In genomic region chr2:154613118-154614115, GRCm38 (mm10) we compare ENCODE assay signal across 8 mouse cellular contexts. TPM values are rescaled to one million over a fixed set of nuclear protein-coding genes. Genes with fewer than 3 reads are reported as not detected.
DNase-seq lines count a peak whose midpoint lies in the region; ATAC-seq lines count a peak whose summit lies in the region.

Gene Zfp341 (plus strand): TSS chr2:154613297.
Gene 4930519P11Rik (minus strand): TSS chr2:154613437.

- intact Hi-C loops in gastrocnemius, postnatal 14 days (cut with DNase I; ENCODE audit: low total_unique reads), result loop anchor here (5.0 kb wide), 1 partner anchor 61 kb away; the partner anchor contains the start of gene Actl10
- intact Hi-C loops in left cerebral cortex, postnatal 14 days (cut with DNase I), result loop anchor here (2.0 to 5.0 kb wide), 2 partner anchors 56 to 197 kb away; partner anchors contain the start of gene Necab3

- peak; percentile 86 to 87 for DNase-seq in adrenal gland, adult 18-20 months (ENCODE audit: low spot score in 2 of 2)
- peak; percentile 93 for DNase-seq in embryo, embryonic 10.5 days (ENCODE audit: low spot score)
- DNase-seq in gastrocnemius, postnatal 14 days, result peak; percentile 92
- DNase-seq in left cerebral cortex, postnatal 14 days (ENCODE audit: low spot score in 2 of 2), result peak; percentile 89 to 90
- peak; percentile 89 for DNase-seq in right cerebral cortex, postnatal 14 days
- peak; percentile 81 for DNase-seq in urinary bladder, postnatal 25 days (ENCODE audit: low spot score)

- peak; percentile 75 for ATAC-seq in inflammation-experienced regulatory T-cells, adult 6 months
- peak; percentile 69 for ATAC-seq in megakaryocyte-erythroid progenitor cell, adult 5-6 weeks (replicated peaks; ENCODE audit: low FRiP score, low TSS enrichment, poor library complexity, severe bottlenecking)

RNA-seq across cellular contexts. Expression of gene Zfp341, which starts in this region (rescaled TPM):
- total RNA-seq in adrenal gland, adult 18-20 months (2021), result 1 to 10 TPM; 3.8 TPM
- 1 to 10 TPM; 1.8 to 1.9 TPM for total RNA-seq in gastrocnemius, postnatal 14 days (2021)
- polyA plus RNA-seq in inflammation-experienced regulatory T-cells, adult 6 months (2017; shearing (Covaris generic)), result under 1 TPM in 2 of 3 experiments, not detected in 1; 0.59 to 0.88 TPM
- total RNA-seq in left cerebral cortex, postnatal 14 days (2021), result 10 to 100 TPM; 13.3 to 14.2 TPM
- 5.1 and 7.1 TPM in 2 replicates for total RNA-seq in megakaryocyte-erythroid progenitor cell, adult 5-6 weeks (2014; fragmentation: Nextera tagmentation)
- total RNA-seq in megakaryocyte-erythroid progenitor cell, adult 5-6 weeks (2017), result 0.30 and 1.1 TPM in 2 replicates

RNA-seq across cellular contexts. Expression of gene 4930519P11Rik, which starts in this region (rescaled TPM):
- not detected for total RNA-seq in adrenal gland, adult 18-20 months (2021)
- total RNA-seq in gastrocnemius, postnatal 14 days (2021), result under 1 TPM in 1 of 2 experiments, not detected in 1; 0.69 TPM
- polyA plus RNA-seq in inflammation-experienced regulatory T-cells, adult 6 months (2017; shearing (Covaris generic)), result not detected
- total RNA-seq in left cerebral cortex, postnatal 14 days (2021), result not detected
- total RNA-seq in megakaryocyte-erythroid progenitor cell, adult 5-6 weeks (2014; fragmentation: Nextera tagmentation), result not detected in 2 replicates
- not detected in 2 replicates for total RNA-seq in megakaryocyte-erythroid progenitor cell, adult 5-6 weeks (2017)

Comparison
In these comparisons a context has a peak if more than half of its experiments do, and no peak if none do; other contexts are left out.
1. Peak in every context shown above with its lines: DNase-seq and ATAC-seq.
2. Peak in ATAC-seq in inflammation-experienced regulatory T-cells, adult 6 months; RNA of the genes that start here not detected or under 1 TPM.